Mouse (Mus musculus) monocyte, adult 59 days (primary cell): Measurements from ENCODE around the gene Itpkb. TPM values are rescaled to one million over a fixed set of nuclear protein-coding genes. Genes with fewer than 3 reads are reported as not detected.

ENCODE experiments used
- total RNA-seq, 2 experiments: library from RNA; stranded (reverse); gene quantifications; one replicate each; pipeline ENCODE4 v1.2.4; 2023

Gene Itpkb
- 10 to 100 TPM; 55.6 to 57.2 TPM for total RNA-seq

DNA sequence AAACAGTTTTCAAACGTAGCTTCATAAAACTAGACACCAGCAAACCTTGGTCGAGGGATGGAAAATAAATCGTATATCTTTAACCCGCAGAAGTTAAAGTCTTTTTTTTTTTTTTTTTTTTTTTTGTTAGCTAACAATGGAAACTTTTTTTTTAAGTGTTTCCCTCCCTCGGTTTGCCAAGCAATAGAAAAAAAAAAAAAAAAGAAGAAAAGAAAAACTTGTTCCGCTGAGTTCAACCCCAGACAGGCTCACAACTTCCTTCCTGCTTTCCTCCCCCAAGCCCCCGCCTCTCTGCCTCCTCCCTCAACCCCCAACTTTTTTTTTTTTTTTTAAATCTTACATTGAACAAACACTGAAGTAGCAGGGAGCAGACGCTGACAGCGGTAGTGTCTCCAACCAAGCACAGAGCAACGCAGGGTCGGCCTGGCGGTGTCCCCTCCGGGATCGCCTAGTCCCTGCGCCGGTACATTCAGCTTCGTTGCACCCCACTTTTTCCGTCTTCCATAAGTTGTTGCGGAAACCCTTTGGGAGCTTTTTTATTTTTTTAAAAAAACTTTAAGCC lies at the start of gene Itpkb:
Itpkb (plus strand) TSS at position 341 of the 562 bp plus-strand sequence.

Other genes with a start within 250 kb of the Itpkb start
- gene Coq8a, start 130.9 kb upstream of the Itpkb start, total RNA-seq = 10 to 100 TPM in 1 of 2 experiments, 1 to 10 TPM in 1; 8.7 to 10.1 TPM
- 10 to 100 TPM; 30.7 to 33.2 TPM for gene Psen2, start 67.0 kb upstream of the Itpkb start, total RNA-seq
- gene Stum, start 153.0 kb downstream of the Itpkb start, total RNA-seq = 1 to 10 TPM in 1 of 2 experiments, under 1 TPM in 1; 0.85 to 1.3 TPM
- 10 to 100 TPM; 86.1 to 89.9 TPM for gene Parp1, start 238.4 kb downstream of the Itpkb start, total RNA-seq